Mouse (Mus musculus) cerebellum, adult 11 months (tissue): ENCODE results near the gene Msx2.
A peak's percentile ranks its signal among the peaks of the same experiment; 100 is the strongest.

Source experiments
- DNase-seq: peaks from one replicate; pipeline ENCODE4 v3.0.0; 2022

Msx2 gene

DNA sequence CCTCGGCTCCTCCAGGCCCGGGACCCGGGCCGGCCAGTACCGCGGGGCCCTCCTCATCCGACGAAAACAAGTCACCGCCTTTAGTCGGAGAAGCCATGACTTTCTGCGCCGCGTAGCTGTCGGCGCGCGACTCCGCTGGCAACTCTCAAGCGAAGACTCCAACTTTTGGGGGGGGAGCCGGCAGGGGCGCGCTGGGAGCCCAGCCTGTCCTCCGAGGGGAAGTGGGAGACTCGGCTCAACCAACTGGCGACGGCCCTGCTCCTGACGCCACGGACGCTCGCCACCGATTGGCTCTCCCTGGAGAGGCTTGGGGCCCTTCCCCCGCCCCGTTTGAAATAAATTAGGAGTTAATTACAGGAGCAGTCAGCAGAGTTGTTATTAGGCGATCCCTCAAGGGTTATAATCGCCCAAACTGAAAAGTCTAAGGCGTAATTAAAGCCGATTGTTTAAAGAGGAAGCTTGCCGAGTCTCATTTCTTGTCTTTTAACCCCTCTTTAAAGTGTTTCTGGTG is at the start of gene Msx2:
Gene Msx2, minus strand, starts transcription at position 461 of the 511 bp plus-strand sequence.
- DNase-seq: peak; percentile 17

- DNase-seq: no peak
Observed at GRCm38 (mm10) chr13:53521468-53521867, 48.6 kb upstream of the Msx2 start.

DNA sequence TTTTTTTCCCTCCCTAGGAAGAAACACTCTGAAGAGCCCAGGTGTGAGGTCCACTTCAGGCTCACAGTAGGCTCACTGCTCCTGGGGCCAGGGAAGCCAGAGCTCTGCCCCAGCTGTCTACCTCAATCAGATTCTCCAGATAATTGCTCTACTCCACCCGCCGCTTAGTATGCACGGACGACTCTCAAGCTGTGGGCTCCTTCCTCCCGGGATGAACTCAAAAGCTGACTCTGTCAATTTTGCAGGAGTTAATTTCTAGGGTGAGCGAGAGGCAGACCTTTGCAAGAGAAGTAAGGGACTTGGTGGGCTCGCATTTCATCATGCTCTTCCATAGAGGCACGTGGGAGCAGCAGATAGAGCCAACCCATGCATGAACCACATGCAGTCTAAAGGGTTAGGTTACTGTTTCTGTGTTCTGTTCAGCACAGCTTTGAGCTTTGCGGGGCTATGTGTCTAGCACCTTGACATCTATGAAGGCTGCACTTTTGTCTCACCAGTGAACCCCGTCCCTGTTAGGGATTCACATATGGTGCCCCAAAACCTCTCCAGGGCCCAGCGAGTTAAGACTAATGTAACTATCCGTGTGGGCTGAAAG is 47.6 kb upstream of the Msx2 start:
- DNase-seq: no peak

DNA sequence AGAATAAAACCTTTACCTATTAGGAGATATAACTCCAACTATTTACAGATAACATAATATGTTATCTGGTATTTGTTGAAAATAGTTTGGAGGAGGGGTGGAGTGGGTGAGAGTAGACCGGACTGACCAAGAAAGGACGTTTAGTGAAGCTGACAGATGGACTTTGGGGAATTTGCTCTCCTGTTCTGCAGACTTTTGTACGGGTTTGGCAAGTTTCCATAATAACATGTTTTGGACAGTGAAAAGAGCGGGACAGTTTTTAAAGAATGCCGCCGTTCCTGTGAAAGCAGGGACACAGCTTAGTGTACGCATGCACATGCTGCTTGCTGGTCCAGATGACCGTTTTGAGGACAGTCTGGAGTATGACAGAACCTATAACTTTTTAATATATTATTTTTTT is 46.9 kb upstream of the Msx2 start:
- no peak for DNase-seq

- no peak for DNase-seq
Observed at GRCm38 (mm10) chr13:53518306-53518705, 45.4 kb upstream of the Msx2 start.

DNA sequence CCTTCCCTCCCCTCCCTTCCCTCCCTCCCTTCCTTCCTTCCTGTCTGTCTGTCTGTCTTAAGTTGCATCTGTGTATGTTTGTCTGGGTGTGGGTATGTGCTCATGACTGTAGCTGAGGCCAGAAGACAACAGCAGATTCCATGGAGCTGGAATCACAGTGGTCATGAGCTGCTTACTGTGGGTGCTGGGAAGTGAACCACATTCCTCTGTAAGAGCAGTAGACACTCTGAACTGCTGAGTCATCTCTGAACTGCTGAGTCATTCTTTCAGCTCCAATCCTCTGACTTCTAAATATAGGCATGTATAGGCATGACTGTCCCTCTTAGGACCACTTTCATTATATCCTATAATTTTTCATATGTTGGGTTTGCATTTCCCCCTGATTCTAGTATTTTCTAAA is 41.7 kb upstream of the Msx2 start:
- no peak for DNase-seq

GRCm38 (mm10) chr13:53511366-53511765 is 38.5 kb upstream of the Msx2 start:
- no peak for DNase-seq

DNA sequence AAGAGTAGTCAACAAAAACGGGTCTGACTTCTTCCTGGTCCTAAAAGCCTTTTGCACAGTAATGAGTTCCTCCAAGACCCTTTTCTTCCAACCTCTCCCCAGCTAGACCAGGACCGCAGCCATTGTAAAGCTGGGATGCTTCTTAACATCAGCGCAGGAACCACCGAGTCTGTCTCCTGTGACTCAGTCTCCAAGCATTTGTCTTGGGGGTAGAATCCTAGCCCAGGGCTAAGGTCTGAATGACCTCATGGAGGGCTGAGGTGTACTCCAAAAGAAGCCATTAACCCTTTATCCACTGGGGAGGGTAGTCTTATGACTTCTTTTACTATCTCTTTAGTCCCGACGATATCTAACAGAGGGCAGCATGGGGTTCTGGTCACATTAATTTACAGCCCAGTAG is 29.5 kb upstream of the Msx2 start:
- no peak for DNase-seq

GRCm38 (mm10) chr13:53501561-53502253 is 28.8 kb upstream of the Msx2 start:
- DNase-seq: no peak

DNA sequence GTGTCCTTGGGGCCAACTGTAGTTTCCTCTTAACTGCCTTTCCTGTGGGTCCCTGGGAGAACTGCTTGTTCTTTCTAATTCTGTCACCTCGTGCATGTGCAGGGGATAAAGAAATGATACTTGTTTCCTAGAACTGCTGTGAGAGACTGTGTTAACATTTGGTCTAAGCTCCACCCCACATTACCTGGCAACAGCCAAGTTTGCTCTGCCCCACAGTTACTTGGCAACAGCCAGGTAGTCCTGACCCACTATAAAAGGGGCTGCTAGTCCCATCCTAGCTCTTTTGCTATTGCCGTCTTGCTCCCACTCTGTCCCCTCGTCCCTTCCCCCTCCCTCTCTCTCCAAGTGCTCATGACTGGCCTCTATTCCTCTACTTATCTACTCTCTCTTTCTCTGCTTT is 28.2 kb upstream of the Msx2 start:
- no peak for DNase-seq

DNA sequence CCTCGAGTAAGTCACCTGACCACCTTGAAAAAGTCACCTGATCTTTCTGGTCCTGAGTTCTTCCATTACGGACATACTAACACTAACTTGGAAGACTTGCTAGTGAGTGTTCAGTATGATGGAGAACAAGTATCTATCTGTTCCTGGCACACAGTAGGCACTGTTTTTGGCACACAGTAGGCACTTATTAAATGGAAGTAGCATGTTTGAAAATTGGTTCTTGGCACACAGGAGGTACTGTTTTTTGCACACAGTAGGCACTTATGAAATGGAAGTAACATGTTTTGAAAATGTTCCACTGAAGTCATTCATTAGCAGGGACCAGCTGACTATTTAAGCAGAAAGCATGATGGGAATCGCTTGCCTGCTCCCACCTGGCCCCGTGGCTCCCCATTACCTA is 13.6 kb upstream of the Msx2 start:
- no peak for DNase-seq

DNA sequence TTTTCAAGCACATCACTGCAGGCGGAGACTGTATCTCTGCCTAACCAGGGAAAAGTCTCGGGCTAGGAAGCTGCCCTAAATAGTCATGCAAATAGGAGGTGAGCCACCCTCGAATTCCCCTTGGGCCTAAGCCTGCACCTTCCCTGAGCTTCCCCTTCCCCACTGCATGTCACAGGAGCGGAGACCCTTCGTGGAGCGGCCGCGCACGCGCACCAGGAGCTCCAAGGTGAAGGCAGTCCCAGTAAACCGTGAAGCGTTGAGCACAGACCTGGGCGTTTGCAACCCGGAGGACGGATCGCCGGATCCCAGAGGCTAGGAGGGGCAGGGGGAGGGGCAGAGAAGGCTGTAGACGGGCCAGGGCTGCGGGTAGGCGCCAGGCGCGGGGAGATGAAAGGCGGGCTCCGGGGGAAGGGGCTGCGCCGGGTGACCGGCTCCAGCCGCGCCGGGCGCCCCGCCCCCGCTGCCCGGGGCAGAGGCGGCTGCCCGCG is 2.9 kb upstream of the Msx2 start:
- no peak for DNase-seq

DNA sequence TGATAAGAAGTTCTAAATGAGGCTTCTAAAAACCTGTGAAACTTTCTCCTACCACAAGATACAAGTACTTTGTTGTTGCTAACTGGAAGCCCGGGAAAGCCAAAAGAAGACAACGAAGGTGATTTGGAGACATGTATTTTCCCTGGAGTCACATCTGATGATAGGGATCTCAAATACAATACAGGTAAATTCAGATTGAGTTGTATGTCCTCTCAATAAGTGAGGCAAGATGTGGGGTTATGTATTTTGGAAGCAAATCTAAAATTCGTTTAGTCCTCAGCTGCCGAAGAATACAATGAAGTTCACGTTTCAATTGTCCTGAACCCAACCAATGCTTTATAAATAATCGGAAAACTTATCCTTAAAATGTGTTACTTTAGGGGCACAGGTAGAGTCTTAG is 1.6 kb upstream of the Msx2 start:
- no peak for DNase-seq

- DNase-seq: no peak
Observed at GRCm38 (mm10) chr13:53473991-53474390, 1.1 kb upstream of the Msx2 start.

GRCm38 (mm10) chr13:53473291-53473690 is 417 bp upstream of the Msx2 start:
- DNase-seq: no peak

- DNase-seq: no peak
Observed at GRCm38 (mm10) chr13:53471926-53472613, 804 bp downstream of the Msx2 start.

- DNase-seq: no peak
Observed at GRCm38 (mm10) chr13:53471411-53471810, 1.5 kb downstream of the Msx2 start.

DNA sequence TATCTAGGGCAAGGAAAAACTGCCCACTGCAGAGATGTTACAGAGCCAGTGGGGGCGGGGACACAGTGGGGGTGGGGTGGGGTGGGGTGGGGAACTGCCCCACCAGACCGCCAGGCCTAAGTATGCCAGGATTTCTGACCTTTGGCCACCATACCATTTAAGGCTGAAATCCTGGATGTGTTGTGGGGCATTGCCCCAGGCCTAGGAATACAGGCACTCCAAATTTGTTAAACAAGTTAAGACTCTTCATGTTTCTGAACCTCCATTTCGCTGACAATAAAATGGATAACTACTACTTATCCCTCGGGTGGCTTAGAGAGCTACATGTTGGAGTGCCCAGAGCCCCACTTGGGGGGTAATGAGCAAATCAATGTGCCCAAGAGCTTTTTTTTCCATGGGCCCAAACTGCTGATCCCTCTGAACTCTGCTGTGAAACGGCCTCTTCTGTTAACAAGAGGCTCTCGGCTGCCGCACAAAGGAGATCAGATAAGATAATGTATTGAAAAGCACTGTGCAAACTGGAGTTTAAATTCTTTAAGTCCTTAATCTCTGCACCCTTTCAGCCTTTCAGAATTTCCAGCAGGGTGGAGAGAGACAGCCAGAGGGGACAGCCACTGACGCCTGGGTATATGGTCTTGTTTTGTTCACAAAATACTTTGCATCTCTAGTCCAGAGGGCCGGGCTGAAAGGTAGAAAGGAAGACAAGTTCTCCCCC is 2.3 kb downstream of the Msx2 start:
- no peak for DNase-seq

DNA sequence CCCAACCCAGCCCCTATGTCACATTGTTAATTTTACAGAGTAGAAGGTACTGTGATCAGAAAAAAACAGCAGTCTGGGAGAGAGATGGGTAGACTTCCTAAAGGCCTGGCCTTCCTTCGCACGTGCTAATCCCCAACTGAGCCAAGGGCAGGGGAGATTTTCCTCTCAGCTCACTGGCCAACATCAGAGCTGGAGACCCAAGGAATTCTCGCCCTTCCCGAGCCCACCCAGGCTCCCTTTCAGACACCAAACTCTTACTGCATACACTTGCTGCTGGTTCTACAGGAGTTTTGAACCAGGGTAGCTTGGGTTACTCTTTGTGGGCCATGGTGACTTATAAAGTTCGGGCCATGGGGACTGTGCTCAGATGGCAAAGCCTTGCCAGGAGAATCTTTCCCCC is 3.1 kb downstream of the Msx2 start:
- DNase-seq: no peak

- no peak for DNase-seq
Observed at GRCm38 (mm10) chr13:53468171-53468570, 4.7 kb downstream of the Msx2 start.

DNA sequence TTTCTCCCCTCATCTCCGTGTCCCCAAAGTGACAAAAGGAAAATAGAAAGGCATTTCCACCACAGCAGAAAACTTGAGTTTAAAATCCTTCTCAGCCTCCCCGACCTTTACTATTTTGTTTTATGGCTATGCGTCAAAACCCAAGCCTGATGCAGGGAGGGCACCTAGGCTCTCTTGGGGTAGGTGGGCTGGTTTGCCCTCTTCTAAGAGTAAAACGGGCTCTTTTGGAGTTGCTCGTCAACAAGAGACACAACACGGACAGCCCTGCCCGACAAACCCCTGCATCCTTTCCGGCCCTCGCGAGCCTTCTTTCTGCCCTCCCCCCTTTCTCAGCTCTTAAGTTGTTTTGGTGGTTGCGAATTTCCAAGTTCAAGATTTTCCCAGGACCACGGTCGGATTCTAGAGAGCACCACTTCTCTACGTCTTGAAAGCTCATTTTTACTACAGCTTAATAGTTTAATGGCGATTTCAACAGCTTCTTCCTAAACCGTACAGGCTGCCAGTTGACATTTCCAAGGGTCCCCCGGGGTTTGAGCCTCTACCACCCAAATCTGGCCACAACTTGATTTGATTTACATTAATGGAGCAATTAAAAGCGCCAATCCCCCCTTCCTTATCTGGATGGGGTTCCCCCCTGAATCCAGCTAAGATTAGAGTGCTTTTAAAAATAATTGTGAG is 6.5 kb downstream of the Msx2 start:
- no peak for DNase-seq

DNA sequence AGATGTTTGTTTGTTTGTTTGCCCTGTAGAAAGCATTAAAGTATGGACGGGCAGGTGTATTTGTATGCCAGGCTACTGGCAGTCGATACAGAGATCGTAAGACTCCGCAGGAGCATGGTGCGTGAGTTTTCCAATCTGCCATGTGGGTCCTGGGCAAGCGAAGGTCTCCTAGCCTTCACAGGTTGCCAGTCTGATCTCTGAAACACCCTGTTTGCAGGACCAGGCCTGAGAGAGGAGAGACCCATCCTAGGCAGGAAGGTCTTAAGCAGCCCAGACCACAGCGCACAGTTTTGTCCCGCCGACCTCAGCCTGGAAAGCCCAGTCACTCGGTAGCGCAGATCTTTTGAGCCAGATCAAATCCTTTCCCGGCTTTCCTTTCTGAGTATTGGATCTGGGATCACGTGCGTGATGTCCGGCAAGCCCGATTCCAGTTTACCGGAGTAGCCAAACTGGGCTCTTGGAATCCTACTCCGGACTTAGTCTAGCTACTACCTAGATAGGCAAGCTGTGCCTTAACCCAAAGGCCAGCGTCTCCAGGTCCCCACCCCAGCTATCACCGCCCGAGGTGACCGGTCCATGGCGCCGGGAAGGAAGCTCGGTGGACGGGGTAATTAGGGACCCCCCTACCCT is 7.6 kb downstream of the Msx2 start:
- DNase-seq: no peak
